Mouse (Mus musculus): ENCODE results near the gene Tprg. TPM values are rescaled to one million over a fixed set of nuclear protein-coding genes. Genes with fewer than 3 reads are reported as not detected.

Gene Tprg
- polyA plus RNA-seq, 1 experiment from 2014 or later: not detected

GRCm38 (mm10) chr16:25268276-25268675 is 18.3 kb upstream of the Tprg start:
- no peak overlapping the region for H3K4me2 ChIP-seq (replicated peaks)
- ATAC-seq (ENCODE audit: low FRiP score, low read depth): no peak
- no peak overlapping the region for H3K9ac ChIP-seq
- H3K9me3 ChIP-seq: no peaks in the 10 kb centered on the region
- 80% methylated on average over 4 of the region's 4 CpGs for whole genome bisulfite sequencing
- H3K4me3 ChIP-seq: no peak overlapping the region
- H3K36me3 ChIP-seq: no peaks in the 10 kb centered on the region
- H3K27ac ChIP-seq: no peak overlapping the region
- no peaks in the 10 kb centered on the region for H3K27me3 ChIP-seq (replicated peaks)
- no peaks in the 10 kb centered on the region for H3K4me1 ChIP-seq

GRCm38 (mm10) chr16:25282563-25282962 is 4.1 kb upstream of the Tprg start:
- ATAC-seq (ENCODE audit: low FRiP score, low read depth): no peak
- WGBS: 84% methylated on average over 4 of the region's 4 CpGs

GRCm38 (mm10) chr16:25293753-25294152 is 7.1 kb downstream of the Tprg start:
- Histone ChIP-seq H3K36me3 (no peaks in the 10 kb centered on the region), H3K4me1 (no peaks in the 10 kb centered on the region), H3K27me3 (replicated peaks) (no peaks in the 10 kb centered on the region), H3K4me2 (replicated peaks) (no peak overlapping the region), H3K9ac (no peak overlapping the region), H3K9me3 (no peaks in the 10 kb centered on the region), H3K27ac (no peak overlapping the region), H3K4me3 (no peak overlapping the region)
- no peak for ATAC-seq (ENCODE audit: low FRiP score, low read depth)
- WGBS: 76% methylated on average over 2 of the region's 2 CpGs

More at GRCm38 (mm10) chr16:25282563-25282962, 4.1 kb upstream of the Tprg start:
- Histone ChIP-seq H3K36me3 (no peaks in the 10 kb centered on the region), H3K4me2 (replicated peaks) (no peak overlapping the region), H3K4me1 (no peaks in the 10 kb centered on the region), H3K27ac (no peak overlapping the region), H3K4me3 (no peak overlapping the region), H3K27me3 (replicated peaks) (no peaks in the 10 kb centered on the region), H3K9ac (no peak overlapping the region), H3K9me3 (no peaks in the 10 kb centered on the region)

GRCm38 (mm10) chr16:25295546-25295945 is 8.9 kb downstream of the Tprg start:
- no peak for ATAC-seq (ENCODE audit: low FRiP score, low read depth)
- H3K4me1 ChIP-seq: no peaks in the 10 kb centered on the region
- no peak overlapping the region for H3K27ac ChIP-seq
- no peak overlapping the region for H3K4me2 ChIP-seq (replicated peaks)
- WGBS: 91% methylated on average over 11 of the region's 11 CpGs
- H3K4me3 ChIP-seq: no peak overlapping the region
- no peaks in the 10 kb centered on the region for H3K36me3 ChIP-seq
- no peaks in the 10 kb centered on the region for H3K9me3 ChIP-seq
- H3K9ac ChIP-seq: no peak overlapping the region
- H3K27me3 ChIP-seq (replicated peaks): no peaks in the 10 kb centered on the region

GRCm38 (mm10) chr16:25296746-25297145 is 10.1 kb downstream of the Tprg start:
- no peak overlapping the region for H3K27ac ChIP-seq
- H3K4me2 ChIP-seq (replicated peaks): no peak overlapping the region
- no peaks in the 10 kb centered on the region for H3K36me3 ChIP-seq
- no peak for ATAC-seq (ENCODE audit: low FRiP score, low read depth)
- H3K4me1 ChIP-seq: no peaks in the 10 kb centered on the region
- WGBS: 89% methylated on average over 5 of the region's 5 CpGs
- no peaks in the 10 kb centered on the region for H3K9me3 ChIP-seq
- no peak overlapping the region for H3K9ac ChIP-seq
- H3K4me3 ChIP-seq: no peak overlapping the region
- no peaks in the 10 kb centered on the region for H3K27me3 ChIP-seq (replicated peaks)

GRCm38 (mm10) chr16:25298204-25298603 is 11.6 kb downstream of the Tprg start:
- H3K36me3 ChIP-seq: no peaks in the 10 kb centered on the region
- H3K4me3 ChIP-seq: no peak overlapping the region
- H3K9me3 ChIP-seq: no peaks in the 10 kb centered on the region
- no peaks in the 10 kb centered on the region for H3K4me1 ChIP-seq
- H3K27ac ChIP-seq: no peak overlapping the region
- WGBS: 85% methylated on average over 1 of the region's 1 CpGs
- no peak overlapping the region for H3K9ac ChIP-seq
- H3K4me2 ChIP-seq (replicated peaks): no peak overlapping the region
- H3K27me3 ChIP-seq (replicated peaks): no peaks in the 10 kb centered on the region
- ATAC-seq (ENCODE audit: low FRiP score, low read depth): no peak

- no peaks in the 10 kb centered on the region for H3K4me1 ChIP-seq
- no peak overlapping the region for H3K4me3 ChIP-seq
- WGBS: 95% methylated on average over 4 of the region's 4 CpGs
- H3K9me3 ChIP-seq: no peaks in the 10 kb centered on the region
- ATAC-seq (ENCODE audit: low FRiP score, low read depth): no peak
- no peak overlapping the region for H3K9ac ChIP-seq
- no peaks in the 10 kb centered on the region for H3K36me3 ChIP-seq
- no peak overlapping the region for H3K4me2 ChIP-seq (replicated peaks)
- H3K27me3 ChIP-seq (replicated peaks): no peaks in the 10 kb centered on the region
- H3K27ac ChIP-seq: no peak overlapping the region
Observed at GRCm38 (mm10) chr16:25302616-25303015, 16.0 kb downstream of the Tprg start.

- Histone ChIP-seq H3K27ac (no peak overlapping the region), H3K9me3 (no peaks in the 10 kb centered on the region), H3K4me1 (no peaks in the 10 kb centered on the region), H3K4me2 (replicated peaks) (no peak overlapping the region), H3K27me3 (replicated peaks) (no peaks in the 10 kb centered on the region), H3K36me3 (no peaks in the 10 kb centered on the region), H3K9ac (no peak overlapping the region), H3K4me3 (no peak overlapping the region)
- ATAC-seq (ENCODE audit: low FRiP score, low read depth): no peak
- 78% methylated on average over 5 of the region's 5 CpGs for WGBS
Observed at GRCm38 (mm10) chr16:25314006-25314405, 27.4 kb downstream of the Tprg start.

GRCm38 (mm10) chr16:25315090-25315489 is 28.5 kb downstream of the Tprg start:
- Histone ChIP-seq H3K4me3 (no peak overlapping the region), H3K27me3 (replicated peaks) (no peaks in the 10 kb centered on the region), H3K27ac (no peak overlapping the region), H3K9ac (no peak overlapping the region), H3K36me3 (no peaks in the 10 kb centered on the region), H3K4me2 (replicated peaks) (no peak overlapping the region), H3K4me1 (no peaks in the 10 kb centered on the region), H3K9me3 (no peaks in the 10 kb centered on the region)
- WGBS: 79% methylated on average over 3 of the region's 3 CpGs
- no peak for ATAC-seq (ENCODE audit: low FRiP score, low read depth)

- H3K4me2 ChIP-seq (replicated peaks): no peak overlapping the region
- no peaks in the 10 kb centered on the region for H3K9me3 ChIP-seq
- no peak for ATAC-seq (ENCODE audit: low FRiP score, low read depth)
- H3K36me3 ChIP-seq: no peaks in the 10 kb centered on the region
- H3K27ac ChIP-seq: no peak overlapping the region
- no peaks in the 10 kb centered on the region for H3K4me1 ChIP-seq
- WGBS: 87% methylated on average over 2 of the region's 2 CpGs
- no peak overlapping the region for H3K9ac ChIP-seq
- H3K27me3 ChIP-seq (replicated peaks): no peaks in the 10 kb centered on the region
- no peak overlapping the region for H3K4me3 ChIP-seq
Observed at GRCm38 (mm10) chr16:25325631-25326238, 39.1 kb downstream of the Tprg start.

GRCm38 (mm10) chr16:25333279-25334219 is 46.9 kb downstream of the Tprg start:
- no peaks in the 10 kb centered on the region; the same call in 1 of the 2 replicates for H3K27me3 ChIP-seq (replicated peaks)
- no peaks in the 10 kb centered on the region for H3K9me3 ChIP-seq
- no peak overlapping the region for H3K9ac ChIP-seq
- 54% methylated on average over 10 of the region's 10 CpGs for WGBS
- no peaks in the 10 kb centered on the region for H3K36me3 ChIP-seq
- ATAC-seq (ENCODE audit: low FRiP score, low read depth): no peak
- no peak overlapping the region for H3K27ac ChIP-seq
- no peaks in the 10 kb centered on the region for H3K4me1 ChIP-seq
- H3K4me3 ChIP-seq: no peak overlapping the region
- H3K4me2 ChIP-seq (replicated peaks): no peak overlapping the region

GRCm38 (mm10) chr16:25335058-25335703 is 48.6 kb downstream of the Tprg start:
- Histone ChIP-seq H3K9me3 (no peaks in the 10 kb centered on the region), H3K27me3 (replicated peaks) (no peaks in the 10 kb centered on the region; the same call in 1 of the 2 replicates), H3K36me3 (no peaks in the 10 kb centered on the region), H3K4me2 (replicated peaks) (no peak overlapping the region), H3K4me1 (no peaks in the 10 kb centered on the region), H3K27ac (no peak overlapping the region), H3K4me3 (no peak overlapping the region), H3K9ac (no peak overlapping the region)
- WGBS: 22% methylated on average over 4 of the region's 4 CpGs
- peak; percentile 78 for ATAC-seq (ENCODE audit: low FRiP score, low read depth)
